Mouse (Mus musculus) testis, adult 2 months (tissue): ENCODE measurements at regions not wholly inside any gene's neighbourhood (a gene's known extent, or its start where the extent isn't known, plus 50 kb on each side); places are given as distances from the start of the nearest gene placed in this dataset.

Experiments used
- CTCF ChIP-seq: fragments of 200-500 bp; IDR thresholded peaks from 2 replicates; pipeline ENCODE4 v1.5.1; 2012; ENCODE audit warnings: low read depth, mild to moderate bottlenecking, inconsistent platforms, low read length, moderate library complexity; ENCODE audit not compliant: control insufficient read depth, insufficient read depth, insufficient replicate concordance
- POLR2A ChIP-seq: fragments of 200-500 bp; IDR thresholded peaks from 2 replicates; pipeline ENCODE4 v1.6.1; 2012; ENCODE audit warnings: low read depth, mild to moderate bottlenecking, inconsistent platforms, low read length, moderate library complexity; ENCODE audit not compliant: control insufficient read depth

DNA sequence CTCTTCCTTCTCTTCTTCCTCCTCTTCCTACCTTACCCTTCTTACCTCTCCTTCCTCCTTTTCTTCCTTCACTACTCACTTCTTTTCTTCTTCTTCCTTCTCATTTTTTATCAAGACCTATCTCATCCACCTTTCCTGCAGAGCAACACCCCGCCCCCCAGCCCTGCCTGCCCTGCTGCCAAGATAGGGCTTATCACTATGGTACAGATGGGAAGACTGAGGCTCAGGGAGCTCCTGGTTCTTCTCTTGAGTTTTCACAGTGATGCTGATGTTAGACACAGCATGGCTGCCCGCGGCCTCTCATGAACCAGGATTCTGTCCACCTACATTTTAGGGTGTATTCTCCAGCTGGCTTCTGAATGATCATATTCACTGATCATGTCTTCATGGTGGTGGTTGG, 100.0 kb upstream of the Mki67 start:
- no peak for TF ChIP-seq CTCF
- TF ChIP-seq POLR2A, result no peak
